Comparison of ENCODE assay signal across 14 mouse cellular contexts in genomic region chr3:108713065-108713675, GRCm38 (mm10). TPM values are rescaled to one million over a fixed set of nuclear protein-coding genes. Genes with fewer than 3 reads are reported as not detected.
A peak's percentile ranks its signal among the peaks of the same experiment; 100 is the strongest.
DNase-seq lines count a peak whose midpoint lies in the region; ATAC-seq and TF ChIP-seq lines count a peak whose summit lies in the region.
"Had no signal": no experiment of that assay in that cellular context is flagged by ENCODE, and none has a peak within 500 bp of the region (broad histone marks: within the 10 kb centered on the region; RNA-seq: fewer than 3 reads in every experiment).

No protein-coding gene starts in this region.

- no peak for ATAC-seq in forebrain, embryonic 14.5 days
- peak; percentile 41; the same call in 1 of the 2 replicates for ATAC-seq in neural tube, embryonic 12.5 days (ENCODE audit: low FRiP score, low read depth)
- no peak for ATAC-seq in kidney, postnatal 0 days (replicated peaks; ENCODE audit: low FRiP score, low read depth)
- no peak for ATAC-seq in frontal cortex, adult (ENCODE audit: low TSS enrichment)

- H3K4me3 ChIP-seq in forebrain, embryonic 14.5 days (ENCODE audit: low read depth, low read length), result no peak overlapping the region
- no peak overlapping the region for H3K4me3 ChIP-seq in forebrain, embryonic 10.5 days
- no peak overlapping the region for H3K4me3 ChIP-seq in neural tube, embryonic 12.5 days
- H3K4me3 ChIP-seq in kidney, postnatal 0 days (replicated peaks; ENCODE audit: low read depth, low read length), result no peak overlapping the region
- H3K4me3 ChIP-seq: embryonic facial prominence, embryonic 13.5 days; heart, embryonic 13.5 days; megakaryocyte, embryonic 14.5 days had no signal

- WGBS in forebrain, embryonic 14.5 days, result 36% methylated on average over 3 of the region's 3 CpGs
- WGBS in forebrain, embryonic 10.5 days, result 69% methylated on average over 3 of the region's 3 CpGs
- 29% methylated on average over 3 of the region's 3 CpGs for WGBS in neural tube, embryonic 12.5 days
- WGBS in kidney, postnatal 0 days, result 24% methylated on average over 3 of the region's 3 CpGs

- no peak for TF ChIP-seq CTCF in kidney, postnatal 0 days (IDR thresholded peaks at IDR 0.05; ENCODE audit: low read depth)

- no peak overlapping the region for H3K27ac ChIP-seq in forebrain, embryonic 14.5 days (ENCODE audit: low read depth, low read length)
- no peak overlapping the region for H3K27ac ChIP-seq in forebrain, embryonic 10.5 days
- no peak overlapping the region for H3K27ac ChIP-seq in neural tube, embryonic 12.5 days
- 0 out of 2 replicates have a peak overlapping the region, but pooled peaks have one; percentile 42 for H3K27ac ChIP-seq in kidney, postnatal 0 days
- H3K27ac ChIP-seq: embryonic facial prominence, embryonic 13.5 days; heart, embryonic 13.5 days had no signal

- DNase-seq in forebrain, embryonic 14.5 days (ENCODE audit: low spot score), result peak; percentile 20
- no peak for DNase-seq in forebrain, embryonic 10.5 days (ENCODE audit: extremely low spot score, low spot score)
- DNase-seq in neural tube, embryonic 10.5 days (ENCODE audit: extremely low spot score, low spot score), result no peak
- DNase-seq in kidney, postnatal 0 days (ENCODE audit: low spot score), result peak; percentile 75
- peak; percentile 16 for DNase-seq in thymus, postnatal 25 days
- no peak for DNase-seq in adrenal gland, postnatal 4 days (ENCODE audit: low spot score in 2 of 2)
- DNase-seq: right cerebral cortex, postnatal 14 days had no signal

- H3K27me3 ChIP-seq in forebrain, embryonic 14.5 days (replicated peaks; ENCODE audit: control insufficient read depth, insufficient read depth, low read length), result no peaks in the 10 kb centered on the region
- no peaks in the 10 kb centered on the region for H3K27me3 ChIP-seq in forebrain, embryonic 10.5 days (ENCODE audit: poor library complexity, severe bottlenecking)
- no peaks in the 10 kb centered on the region for H3K27me3 ChIP-seq in neural tube, embryonic 12.5 days (replicated peaks)
- H3K27me3 ChIP-seq in kidney, postnatal 0 days (ENCODE audit: insufficient read depth, low read length), result no peaks in the 10 kb centered on the region
- H3K27me3 ChIP-seq: embryonic facial prominence, embryonic 13.5 days; heart, embryonic 13.5 days had no signal

- no peaks in the 10 kb centered on the region for H3K36me3 ChIP-seq in forebrain, embryonic 14.5 days (ENCODE audit: control insufficient read depth, insufficient read depth, low read length)
- peaks cover 64% of the 10 kb centered on the region for H3K36me3 ChIP-seq in forebrain, embryonic 10.5 days (replicated peaks)
- 0 out of 2 replicates have a peak, but pooled peaks cover 3% of the 10 kb centered on the region for H3K36me3 ChIP-seq in neural tube, embryonic 12.5 days
- H3K36me3 ChIP-seq in kidney, postnatal 0 days (ENCODE audit: insufficient read depth, low read length), result no peaks in the 10 kb centered on the region
- H3K36me3 ChIP-seq: heart, embryonic 13.5 days had no signal

- H3K4me2 ChIP-seq in forebrain, embryonic 14.5 days (ENCODE audit: low read length), result no peak overlapping the region
- H3K4me2 ChIP-seq in neural tube, embryonic 12.5 days (replicated peaks), result no peak overlapping the region
- peak overlapping the region; percentile 36; the same call in 1 of the 2 replicates for H3K4me2 ChIP-seq in kidney, postnatal 0 days (ENCODE audit: low read length)
- H3K4me2 ChIP-seq: embryonic facial prominence, embryonic 13.5 days; heart, embryonic 13.5 days had no signal

- peaks cover 4% of the 10 kb centered on the region; the same call in 1 of the 2 replicates for H3K4me1 ChIP-seq in forebrain, embryonic 14.5 days (ENCODE audit: control insufficient read depth, insufficient read depth, low read length)
- peaks cover 10% of the 10 kb centered on the region for H3K4me1 ChIP-seq in forebrain, embryonic 10.5 days
- H3K4me1 ChIP-seq in neural tube, embryonic 12.5 days, result peaks cover 8% of the 10 kb centered on the region; the same call in 1 of the 2 replicates
- H3K4me1 ChIP-seq in kidney, postnatal 0 days (replicated peaks; ENCODE audit: insufficient read depth, low read length), result peaks cover 12% of the 10 kb centered on the region; the same call in 1 of the 2 replicates

- H3K9ac ChIP-seq in forebrain, embryonic 14.5 days (ENCODE audit: low read length), result no peak overlapping the region
- H3K9ac ChIP-seq in neural tube, embryonic 12.5 days, result no peak overlapping the region
- 0 out of 2 replicates have a peak overlapping the region, but pooled peaks have one; percentile 27 for H3K9ac ChIP-seq in kidney, postnatal 0 days (ENCODE audit: low read depth, low read length)
- H3K9ac ChIP-seq: embryonic facial prominence, embryonic 13.5 days; heart, embryonic 13.5 days had no signal

- no peaks in the 10 kb centered on the region for H3K9me3 ChIP-seq in forebrain, embryonic 14.5 days (replicated peaks; ENCODE audit: control insufficient read depth, low read length)
- no peaks in the 10 kb centered on the region; the same call in 1 of the 2 replicates for H3K9me3 ChIP-seq in forebrain, embryonic 10.5 days
- H3K9me3 ChIP-seq in neural tube, embryonic 12.5 days, result no peaks in the 10 kb centered on the region
- no peaks in the 10 kb centered on the region for H3K9me3 ChIP-seq in kidney, postnatal 0 days (replicated peaks; ENCODE audit: low read length)
- H3K9me3 ChIP-seq: embryonic facial prominence, embryonic 13.5 days; heart, embryonic 13.5 days; megakaryocyte, embryonic 14.5 days had no signal

RNA-seq across cellular contexts. Expression of gene Gpsm2, which starts 8.9 kb away (rescaled TPM):
- polyA plus RNA-seq in forebrain, embryonic 14.5 days (2014; fragmentation: Nextera tagmentation; extraction: Ambion mirVana), result 37.2 and 44.8 TPM in 2 replicates
- 103 and 104 TPM in 2 replicates for polyA plus RNA-seq in forebrain, embryonic 10.5 days (2016; fragmentation: Nextera tagmentation; extraction: Ambion mirVana)
- polyA plus RNA-seq in neural tube, embryonic 12.5 days (2016; fragmentation: Nextera tagmentation; extraction: Ambion mirVana), result 83.7 and 83.9 TPM in 2 replicates
- 26.7 and 29.0 TPM in 2 replicates for polyA plus RNA-seq in kidney, postnatal 0 days (2015; fragmentation: Nextera tagmentation; extraction: Ambion mirVana)
- total RNA-seq in adrenal gland, postnatal 4 days (2021), result 10 to 100 TPM; 18.4 to 24.6 TPM

RNA-seq across cellular contexts. Expression of gene Aknad1, which starts 26.3 kb away (rescaled TPM):
- not detected in 2 replicates for polyA plus RNA-seq in forebrain, embryonic 14.5 days (2014; fragmentation: Nextera tagmentation; extraction: Ambion mirVana)
- not detected in 2 replicates for polyA plus RNA-seq in forebrain, embryonic 10.5 days (2016; fragmentation: Nextera tagmentation; extraction: Ambion mirVana)
- 0.08 and 0.09 TPM in 2 replicates for polyA plus RNA-seq in neural tube, embryonic 12.5 days (2016; fragmentation: Nextera tagmentation; extraction: Ambion mirVana)
- polyA plus RNA-seq in kidney, postnatal 0 days (2015; fragmentation: Nextera tagmentation; extraction: Ambion mirVana), result not detected in 2 replicates
- total RNA-seq in adrenal gland, postnatal 4 days (2021), result under 1 TPM in 1 of 2 experiments, not detected in 1; 0.08 TPM
- total RNA-seq: adrenal gland, adult 18-20 months; layer of hippocampus, adult 8-10 months had no signal

RNA-seq across cellular contexts. Expression of gene Clcc1, which starts 59.5 kb away (rescaled TPM):
- 51.4 and 56.6 TPM in 2 replicates for polyA plus RNA-seq in forebrain, embryonic 14.5 days (2014; fragmentation: Nextera tagmentation; extraction: Ambion mirVana)
- polyA plus RNA-seq in forebrain, embryonic 10.5 days (2016; fragmentation: Nextera tagmentation; extraction: Ambion mirVana), result 73.0 and 73.6 TPM in 2 replicates
- polyA plus RNA-seq in neural tube, embryonic 12.5 days (2016; fragmentation: Nextera tagmentation; extraction: Ambion mirVana), result 46.9 and 48.8 TPM in 2 replicates
- 64.8 and 65.8 TPM in 2 replicates for polyA plus RNA-seq in kidney, postnatal 0 days (2015; fragmentation: Nextera tagmentation; extraction: Ambion mirVana)
- 10 to 100 TPM; 51.6 to 53.6 TPM for total RNA-seq in adrenal gland, postnatal 4 days (2021)

Comparison
In these comparisons a context has a peak if more than half of its experiments do, and no peak if none do; other contexts are left out.
1. DNase-seq: peak in forebrain, embryonic 14.5 days (single experiment), kidney, postnatal 0 days (single experiment) and thymus, postnatal 25 days (single experiment); none in forebrain, embryonic 10.5 days (single experiment), neural tube, embryonic 10.5 days (single experiment) and adrenal gland, postnatal 4 days (0 of 2).